Mouse (Mus musculus) liver, embryonic 13.5 days (tissue): ENCODE data around the gene Btbd16. TPM values are rescaled to one million over a fixed set of nuclear protein-coding genes. Genes with fewer than 3 reads are reported as not detected.

Source experiments
- ATAC-seq: fragments of 200-750 bp; cut with Nextera tagmentation; 2 replicates; pipeline ENCODE4 v1.8.0; 2017; ENCODE audit warnings: low read depth, mild to moderate bottlenecking, moderate number of reproducible peaks, moderate library complexity
- DNase-seq: peaks from one replicate; pipeline ENCODE4 v3.0.0; 2022
- H3K27ac ChIP-seq: fragments of 300-500 bp; sonication (generic); 2 replicates; pipeline ENCODE4 v1.5.1; 2015; ENCODE audit warnings: moderate library complexity, mild to moderate bottlenecking, inconsistent platforms
- H3K27me3 ChIP-seq: fragments of 300-500 bp; sonication (generic); 2 replicates; pipeline ENCODE4 v1.6.1; 2015; ENCODE audit warnings: mild to moderate bottlenecking, inconsistent platforms
- H3K36me3 ChIP-seq: fragments of 300-500 bp; sonication (generic); 2 replicates; pipeline ENCODE4 v1.6.1; 2015; ENCODE audit warnings: mild to moderate bottlenecking, inconsistent platforms
- H3K4me1 ChIP-seq: fragments of 300-500 bp; sonication (generic); replicated peaks from 2 replicates; pipeline ENCODE4 v1.6.1; 2015; ENCODE audit warnings: inconsistent platforms
- H3K4me2 ChIP-seq: fragments of 300-500 bp; sonication (generic); 2 replicates; pipeline ENCODE4 v1.6.1; 2015; ENCODE audit warnings: inconsistent platforms, mild to moderate bottlenecking, moderate library complexity
- H3K4me3 ChIP-seq: fragments of 300-500 bp; sonication (generic); replicated peaks from 2 replicates; pipeline ENCODE4 v1.5.1; 2015; ENCODE audit warnings: mild to moderate bottlenecking, inconsistent platforms
- H3K9ac ChIP-seq: fragments of 300-500 bp; sonication (generic); 2 replicates; pipeline ENCODE4 v1.6.1; 2015; ENCODE audit warnings: mild to moderate bottlenecking, inconsistent platforms
- H3K9me3 ChIP-seq: fragments of 300-500 bp; sonication (generic); replicated peaks from 2 replicates; pipeline ENCODE4 v1.6.1; 2016; ENCODE audit warnings: inconsistent platforms
- WGBS: fragments of 180-500 bp; shearing (Covaris S2); methylation state at CpG from one replicate; pipeline ENCODE4 v1.1.7; 2015; ENCODE audit not compliant: insufficient replicate concordance; 5-methylcytosine and 5-hydroxymethylcytosine counted together
- polyA plus RNA-seq: library from polyadenylated mRNA; unstranded; fragments of >200 nt; fragmentation: Nextera tagmentation; extraction: Ambion mirVana; gene quantifications from 2 replicates; pipeline ENCODE4 v1.2.1, GENCODE M21; 2015

Btbd16 gene
- polyA plus RNA-seq, 1 experiment from 2014 or later: not detected

DNA sequence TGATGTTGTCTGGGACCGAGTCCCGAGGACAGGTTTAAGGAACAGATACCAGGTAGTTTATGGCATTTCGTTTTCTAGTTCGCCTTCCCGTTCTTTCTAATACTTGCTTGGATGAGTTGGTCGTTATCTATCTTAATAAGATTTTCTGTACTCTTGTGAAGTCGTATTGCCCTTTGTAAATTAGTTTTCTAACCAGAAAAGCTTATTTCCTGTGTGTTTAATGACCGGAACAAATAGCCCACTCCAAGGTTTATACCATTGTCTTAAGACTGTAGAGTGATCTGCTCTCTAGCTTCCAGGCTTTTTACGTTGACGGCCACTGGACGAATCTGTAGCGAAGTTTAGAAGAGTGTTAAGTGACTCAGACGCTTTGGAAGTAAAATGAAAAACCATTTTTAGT, 92.8 kb downstream of the Btbd16 start:
- H3K9me3 ChIP-seq: no peaks in the 10 kb centered on the region
- peaks cover 11% of the 10 kb centered on the region; the same call in 1 of the 2 replicates for H3K4me1 ChIP-seq
- peaks cover 38% of the 10 kb centered on the region for H3K27me3 ChIP-seq
- no peak overlapping the region for H3K27ac ChIP-seq
- 6% methylated on average over 13 of the region's 13 CpGs for WGBS
- DNase-seq: no peak
- H3K9ac ChIP-seq: peak overlapping the region; percentile 62
- no peak for ATAC-seq
- H3K4me3 ChIP-seq: peak overlapping the region; percentile 65
- peak overlapping the region; percentile 67 for H3K4me2 ChIP-seq
- no peaks in the 10 kb centered on the region for H3K36me3 ChIP-seq

DNA sequence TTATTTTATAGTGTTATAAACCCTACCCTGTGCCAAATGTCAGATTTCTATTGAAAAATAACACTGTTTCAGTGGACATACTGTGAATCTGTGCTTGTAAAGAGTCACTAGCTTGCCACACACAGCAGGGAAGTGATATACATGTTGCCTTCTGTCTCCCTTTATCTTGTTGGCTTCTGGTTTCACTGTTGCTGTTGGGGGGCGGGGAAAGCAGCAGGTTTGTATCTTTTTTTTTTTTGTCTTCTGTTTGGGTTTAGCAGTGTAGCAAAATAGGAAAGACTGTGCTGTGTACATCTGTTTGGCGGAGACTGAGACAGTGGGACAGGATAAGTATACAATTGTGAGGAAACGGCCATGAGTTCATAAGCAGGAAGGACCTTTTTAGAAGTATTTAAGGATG, 93.4 kb downstream of the Btbd16 start:
- peaks cover 11% of the 10 kb centered on the region; the same call in 1 of the 2 replicates for H3K4me1 ChIP-seq
- H3K27me3 ChIP-seq: peaks cover 38% of the 10 kb centered on the region
- H3K4me3 ChIP-seq: no peak overlapping the region
- no peaks in the 10 kb centered on the region for H3K9me3 ChIP-seq
- no peak overlapping the region for H3K27ac ChIP-seq
- H3K9ac ChIP-seq: no peak overlapping the region
- no peaks in the 10 kb centered on the region for H3K36me3 ChIP-seq
- ATAC-seq (no peak), DNase-seq (no peak)
- WGBS: 43% methylated on average over 3 of the region's 3 CpGs
- no peak overlapping the region for H3K4me2 ChIP-seq

Other genes with a start within 250 kb of the Btbd16 start
- 115 and 120 TPM in 2 replicates for gene Nsmce4a, start 201.0 kb upstream of the Btbd16 start, polyA plus RNA-seq
- 2.3 and 3.0 TPM in 2 replicates for gene Tacc2, start 196.6 kb upstream of the Btbd16 start, polyA plus RNA-seq
- gene Plekha1, start 91.7 kb downstream of the Btbd16 start, polyA plus RNA-seq: 9.3 and 9.7 TPM in 2 replicates
- gene Htra1, start 162.0 kb downstream of the Btbd16 start, polyA plus RNA-seq: 0.97 and 1.2 TPM in 2 replicates